Mouse (Mus musculus) adrenal gland, adult 18-20 months (tissue): ENCODE results near the gene Hist1h3a. TPM values are rescaled to one million over a fixed set of nuclear protein-coding genes. Genes with fewer than 3 reads are reported as not detected.

ENCODE experiments used
- DNase-seq, 2 experiments: peaks; one replicate each; pipeline ENCODE4 v3.0.0; 2021 to 2022; ENCODE audit warnings: low spot score in 2 of 2
- total RNA-seq, 2 experiments: library from RNA; stranded (reverse); gene quantifications; 1 replicate in 1 of 2; 2 replicates in 1 of 2; pipeline ENCODE4 v1.2.3; 2021

The Hist1h3a gene
- total RNA-seq, 2 experiments from 2014 or later, result 18.1 to 28.1 TPM

- no peak for DNase-seq
Measured at GRCm38 (mm10) chr13:23759251-23759771, 2.9 kb downstream of the Hist1h3a start.

GRCm38 (mm10) chr13:23757921-23758320 is 4.3 kb downstream of the Hist1h3a start:
- DNase-seq, result no peak

GRCm38 (mm10) chr13:23757211-23757773 is 4.9 kb downstream of the Hist1h3a start:
- DNase-seq, result no peak

- peak; percentile 72 for DNase-seq
Measured at GRCm38 (mm10) chr13:23756790-23757189, 5.4 kb downstream of the Hist1h3a start, which contains the start of gene Hist1h4b. Gene Hist1h4b, plus strand, starts transcription at chr13:23757013.

- no peak for DNase-seq
Measured at GRCm38 (mm10) chr13:23755000-23755399, 7.2 kb downstream of the Hist1h3a start.

- no peak for DNase-seq
Measured at GRCm38 (mm10) chr13:23753314-23754078, 8.7 kb downstream of the Hist1h3a start.

- no peak for DNase-seq
Measured at GRCm38 (mm10) chr13:23752742-23753172, 9.4 kb downstream of the Hist1h3a start.

GRCm38 (mm10) chr13:23752067-23752741 is 10.0 kb downstream of the Hist1h3a start, which contains the start of gene Hist1h3b:
Gene Hist1h3b, plus strand, starts transcription at chr13:23752267.
- peak; percentile 72 to 77 for DNase-seq

GRCm38 (mm10) chr13:23751478-23751956 is 10.7 kb downstream of the Hist1h3a start:
- no peak for DNase-seq

- peak in 1 of 2 experiments; percentile 43 for DNase-seq
Measured at GRCm38 (mm10) chr13:23750839-23751477, 11.2 kb downstream of the Hist1h3a start, which contains the start of gene Hist1h2ab. Gene Hist1h2ab, plus strand, starts transcription at chr13:23751126.

- no peak for DNase-seq
Measured at GRCm38 (mm10) chr13:23749563-23750121, 12.5 kb downstream of the Hist1h3a start.

GRCm38 (mm10) chr13:23747892-23748288 is 14.3 kb downstream of the Hist1h3a start:
- DNase-seq, result no peak

- no peak for DNase-seq
Measured at GRCm38 (mm10) chr13:23747081-23747891, 14.9 kb downstream of the Hist1h3a start.

- DNase-seq, result peak; percentile 55 to 65
Measured at GRCm38 (mm10) chr13:23746201-23747080, 15.7 kb downstream of the Hist1h3a start, which contains the start of gene Hist1h2bb. Gene Hist1h2bb, plus strand, starts transcription at chr13:23746734.

GRCm38 (mm10) chr13:23745381-23746161 is 16.6 kb downstream of the Hist1h3a start, which contains the start of gene Hist1h3c:
Gene Hist1h3c, minus strand, starts transcription at chr13:23745602.
- DNase-seq, result peak; percentile 76 to 79

- DNase-seq, result no peak
Measured at GRCm38 (mm10) chr13:23744421-23745380, 17.5 kb downstream of the Hist1h3a start.
